Mouse (Mus musculus) hindbrain, embryonic 14.5 days (tissue): ENCODE measurements around the gene Ccdc15. TPM values are rescaled to one million over a fixed set of nuclear protein-coding genes. Genes with fewer than 3 reads are reported as not detected.

ENCODE experiments used
- ATAC-seq: fragments of 200-750 bp; cut with Nextera tagmentation; 2 replicates; pipeline ENCODE4 v1.8.0; 2017; ENCODE audit warnings: moderate number of reproducible peaks, mild to moderate bottlenecking, moderate TSS enrichment, moderate library complexity; ENCODE audit not compliant: low FRiP score
- DNase-seq: peaks from one replicate; pipeline ENCODE4 v3.0.0-alpha.2; 2015; ENCODE audit warnings: low spot score
- H3K27ac ChIP-seq: fragments of 300-500 bp; sonication (generic); 2 replicates; pipeline ENCODE4 v1.5.1; 2014; ENCODE audit warnings: mild to moderate bottlenecking, moderate library complexity
- H3K27me3 ChIP-seq: fragments of 300-500 bp; sonication (generic); 2 replicates; pipeline ENCODE4 v1.6.1; 2014; ENCODE audit warnings: mild to moderate bottlenecking, low read length, mixed read lengths; ENCODE audit not compliant: control insufficient read depth, insufficient read depth
- H3K36me3 ChIP-seq: fragments of 300-500 bp; sonication (generic); replicated peaks from 2 replicates; pipeline ENCODE4 v1.6.1; 2014; ENCODE audit not compliant: control insufficient read depth, insufficient read depth
- H3K4me1 ChIP-seq: fragments of 300-500 bp; sonication (generic); replicated peaks from 2 replicates; pipeline ENCODE4 v1.6.1; 2014; ENCODE audit warnings: antibody characterized with exemption, low read length, mixed read lengths; ENCODE audit not compliant: control insufficient read depth, insufficient read depth
- H3K4me2 ChIP-seq: fragments of 300-500 bp; sonication (generic); replicated peaks from 2 replicates; pipeline ENCODE4 v1.6.1; 2014; ENCODE audit warnings: mild to moderate bottlenecking, moderate library complexity
- H3K4me3 ChIP-seq: fragments of 300-500 bp; sonication (generic); replicated peaks from 2 replicates; pipeline ENCODE4 v1.5.1; 2014; ENCODE audit warnings: mild to moderate bottlenecking, low read length
- H3K9ac ChIP-seq: fragments of 300-500 bp; sonication (generic); 2 replicates; pipeline ENCODE4 v1.6.1; 2014
- H3K9me3 ChIP-seq: fragments of 300-500 bp; sonication (generic); 2 replicates; pipeline ENCODE4 v1.6.1; 2016; ENCODE audit warnings: low read length; ENCODE audit not compliant: control insufficient read depth
- WGBS: fragments of 180-500 bp; shearing (Covaris S2); extraction: QIAGEN DNeasy Blood & Tissue Kit; methylation state at CpG from one replicate; pipeline ENCODE4 v1.1.7; 2014; 5-methylcytosine and 5-hydroxymethylcytosine counted together
- polyA plus RNA-seq: library from polyadenylated mRNA; unstranded; fragments of >200 nt; fragmentation: Nextera tagmentation; extraction: Ambion mirVana; gene quantifications from 2 replicates; pipeline ENCODE4 v1.2.1, GENCODE M21; 2014

Gene Ccdc15
- polyA plus RNA-seq, 1 experiment from 2014 or later: 7.0 TPM

DNA sequence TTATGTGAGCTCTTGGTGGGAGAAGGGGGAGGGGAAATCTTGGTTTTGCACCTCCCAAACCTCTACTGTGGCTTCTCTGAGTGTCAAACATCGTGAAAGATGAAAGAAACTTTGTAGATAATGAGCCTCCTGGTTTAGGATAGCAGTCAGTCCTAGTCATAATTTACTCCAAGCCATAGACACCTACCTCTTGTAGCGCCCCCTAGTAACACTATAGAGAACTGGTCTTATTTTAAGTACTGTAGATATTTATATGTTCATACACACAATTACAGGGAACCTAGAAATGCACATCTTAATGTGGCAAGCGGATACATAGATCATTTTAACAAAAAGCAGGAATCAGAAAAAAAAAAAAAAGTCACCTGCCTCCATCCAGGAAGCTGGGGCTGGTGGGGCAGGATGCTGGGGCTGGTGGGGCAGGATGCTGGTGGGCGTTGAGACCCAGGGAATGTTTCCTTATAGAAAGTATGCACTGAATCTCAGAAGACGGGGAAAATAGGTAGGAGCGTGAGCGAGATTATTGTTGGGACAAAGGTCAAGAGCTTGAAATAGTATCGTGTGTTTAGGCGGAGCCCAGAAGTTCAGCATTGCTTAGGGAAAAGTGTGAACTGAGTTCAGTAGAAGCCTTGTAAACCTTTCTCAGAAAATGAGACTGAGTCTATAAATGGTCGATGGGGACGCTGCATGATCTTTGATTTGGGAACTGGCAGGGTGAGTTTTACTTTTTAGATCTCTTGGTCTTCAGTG is 20.0 kb upstream of the Ccdc15 start:
- Histone ChIP-seq H3K27me3 (no peaks in the 10 kb centered on the region), H3K27ac (peak overlapping the region; percentile 65), H3K4me2 (peak overlapping the region; percentile 30), H3K9me3 (no peaks in the 10 kb centered on the region), H3K36me3 (no peaks in the 10 kb centered on the region), H3K4me3 (no peak overlapping the region; the same call in 1 of the 2 replicates), H3K9ac (no peak overlapping the region), H3K4me1 (no peaks in the 10 kb centered on the region)
- ATAC-seq (0 out of 2 replicates have a peak, but pooled peaks have one; percentile 6), DNase-seq (no peak)
- WGBS: 84% methylated on average over 11 of the region's 11 CpGs

DNA sequence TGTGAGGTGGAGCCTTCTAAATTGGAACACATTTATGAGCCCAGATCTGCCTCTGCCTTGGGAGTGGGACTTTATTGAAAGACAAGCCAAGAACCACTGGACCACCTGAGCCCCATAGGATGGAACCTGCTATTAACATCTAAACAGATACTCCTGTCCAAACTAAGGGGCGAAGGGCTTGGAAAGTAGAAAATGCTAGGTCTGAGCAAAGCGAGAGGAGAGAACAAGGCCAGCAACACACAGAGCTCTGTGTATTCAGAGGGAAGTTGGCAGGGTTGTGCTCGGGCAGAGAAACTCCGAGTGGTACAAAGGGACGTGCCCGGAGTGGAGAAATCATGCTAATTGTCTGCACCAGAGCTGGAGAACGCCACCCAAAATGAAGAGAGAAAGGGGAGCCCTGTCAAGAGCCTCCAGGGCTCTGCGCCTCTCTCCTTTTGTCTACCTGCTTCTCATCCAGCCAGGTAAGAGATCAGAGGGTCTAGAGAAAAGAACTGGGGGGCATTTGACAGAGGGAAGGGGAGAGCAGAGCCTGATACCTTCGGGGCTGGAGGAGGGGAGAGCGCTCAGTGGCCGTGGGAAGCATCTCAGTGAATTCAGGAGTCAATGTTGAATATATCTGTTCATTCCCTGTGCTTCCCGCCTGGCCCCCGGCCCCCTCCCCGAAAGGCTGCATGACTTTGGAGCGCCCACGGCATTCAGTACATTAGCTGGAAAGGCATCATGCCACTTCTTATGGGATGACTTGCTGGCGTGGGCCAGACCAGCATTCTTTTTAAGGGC is 19.3 kb upstream of the Ccdc15 start, which contains the start of gene Hepacam:
TSS of gene Hepacam (plus strand) at position 51 of the 780 bp plus-strand sequence.
- Histone ChIP-seq H3K4me1 (no peaks in the 10 kb centered on the region), H3K4me2 (peak within 1 kb of the TSS; percentile 30; the same call in 1 of the 2 replicates), H3K4me3 (no peak within 1 kb of the TSS; the same call in 1 of the 2 replicates), H3K36me3 (no peaks in the 10 kb centered on the region), H3K27me3 (no peaks in the 10 kb centered on the region), H3K9ac (no peak within 1 kb of the TSS), H3K9me3 (no peaks in the 10 kb centered on the region), H3K27ac (peak within 1 kb of the TSS; percentile 65)
- WGBS: 81% methylated on average over 17 of the region's 17 CpGs
- DNase-seq (no peak), ATAC-seq (peak; percentile 76; the same call in 1 of the 2 replicates)

DNA sequence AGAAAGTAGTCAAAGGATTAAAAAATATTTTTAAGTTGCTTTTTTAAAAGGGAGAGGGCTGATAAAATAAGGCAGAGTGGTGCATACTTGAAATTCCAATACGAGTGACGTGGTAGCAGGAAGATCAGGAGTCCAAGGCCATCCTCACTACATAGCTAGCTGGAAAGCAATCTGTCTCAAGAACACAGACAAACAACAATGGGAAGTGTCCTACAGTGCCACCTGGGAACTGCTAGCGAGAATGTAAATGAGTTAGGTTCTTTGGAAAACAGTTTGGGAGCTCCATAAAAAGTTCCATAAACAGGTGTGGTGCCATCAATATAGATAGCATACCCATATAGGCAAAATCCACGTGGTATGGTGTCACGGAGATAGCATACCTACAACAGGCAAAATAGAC is 17.5 kb upstream of the Ccdc15 start:
- Histone ChIP-seq H3K4me2 (no peak overlapping the region), H3K9ac (no peak overlapping the region), H3K27ac (no peak overlapping the region), H3K36me3 (no peaks in the 10 kb centered on the region), H3K4me1 (no peaks in the 10 kb centered on the region), H3K9me3 (no peaks in the 10 kb centered on the region), H3K27me3 (no peaks in the 10 kb centered on the region), H3K4me3 (no peak overlapping the region)
- DNase-seq (no peak), ATAC-seq (no peak)
- 68% methylated on average over 5 of the region's 5 CpGs for WGBS

DNA sequence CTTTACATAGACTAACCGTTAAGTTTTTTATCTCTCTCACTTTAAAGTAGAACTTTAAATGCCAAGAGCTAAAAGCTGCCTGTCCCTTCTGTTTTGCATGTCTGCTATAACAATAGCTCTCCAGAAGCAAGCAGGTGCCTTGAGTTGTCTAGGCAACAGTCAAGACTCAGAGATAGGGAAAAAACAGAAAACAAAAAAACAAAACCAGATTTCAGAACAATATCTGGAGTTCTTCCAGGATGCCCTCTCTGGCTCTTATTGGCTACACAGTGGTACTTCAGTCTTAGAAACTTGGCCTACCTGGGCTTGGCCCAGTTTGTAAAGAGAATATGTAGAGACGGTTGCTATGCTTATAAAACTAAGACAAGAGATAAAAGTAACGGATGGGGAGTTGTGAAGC is 16.2 kb upstream of the Ccdc15 start:
- Histone ChIP-seq H3K4me1 (0 out of 2 replicates have a peak, but pooled peaks cover 2% of the 10 kb centered on the region), H3K36me3 (no peaks in the 10 kb centered on the region), H3K9ac (no peak overlapping the region), H3K4me2 (no peak overlapping the region), H3K27me3 (no peaks in the 10 kb centered on the region), H3K4me3 (no peak overlapping the region), H3K27ac (no peak overlapping the region), H3K9me3 (no peaks in the 10 kb centered on the region)
- WGBS: 64% methylated on average over 3 of the region's 3 CpGs
- ATAC-seq (no peak), DNase-seq (no peak)

DNA sequence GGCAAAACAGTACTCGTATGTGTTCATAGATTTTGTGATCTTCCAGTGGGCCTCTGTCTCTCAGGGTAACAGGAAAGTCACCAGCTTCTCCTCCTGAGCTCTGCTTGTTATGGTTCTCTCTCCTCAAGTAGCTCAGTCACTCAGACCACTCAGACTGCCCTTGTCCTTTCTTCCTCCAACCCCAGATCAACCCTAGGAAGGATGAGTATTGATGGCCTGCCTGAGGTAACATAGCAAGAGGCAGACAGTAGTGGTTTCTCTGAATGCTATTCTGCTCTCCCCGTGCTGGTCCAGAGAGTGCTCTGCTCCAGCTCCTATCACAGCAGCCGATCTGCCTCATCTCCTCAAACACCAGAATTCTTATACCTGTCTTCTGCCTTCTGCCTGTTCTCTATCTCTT is 15.3 kb upstream of the Ccdc15 start:
- Histone ChIP-seq H3K27me3 (no peaks in the 10 kb centered on the region), H3K4me3 (no peak overlapping the region), H3K9ac (no peak overlapping the region), H3K27ac (no peak overlapping the region), H3K4me1 (0 out of 2 replicates have a peak, but pooled peaks cover 3% of the 10 kb centered on the region), H3K9me3 (no peaks in the 10 kb centered on the region), H3K4me2 (no peak overlapping the region), H3K36me3 (no peaks in the 10 kb centered on the region)
- no peak for DNase-seq
- 69% methylated on average over 3 of the region's 3 CpGs for WGBS
- no peak for ATAC-seq

GRCm38 (mm10) chr9:37362881-37363280 is 14.6 kb upstream of the Ccdc15 start:
- no peak for ATAC-seq
- WGBS: 80% methylated on average over 1 of the region's 1 CpGs

GRCm38 (mm10) chr9:37362084-37362483 is 13.9 kb upstream of the Ccdc15 start:
- no peak for ATAC-seq
- DNase-seq: no peak
- no peaks in the 10 kb centered on the region for H3K36me3 ChIP-seq

More at GRCm38 (mm10) chr9:37362881-37363280, 14.6 kb upstream of the Ccdc15 start:
- H3K4me3 ChIP-seq: no peak overlapping the region
- H3K4me2 ChIP-seq: no peak overlapping the region
- H3K4me1 ChIP-seq: 0 out of 2 replicates have a peak, but pooled peaks cover 3% of the 10 kb centered on the region
- no peaks in the 10 kb centered on the region for H3K27me3 ChIP-seq
- no peaks in the 10 kb centered on the region for H3K9me3 ChIP-seq
- no peak overlapping the region for H3K27ac ChIP-seq
- no peaks in the 10 kb centered on the region for H3K36me3 ChIP-seq
- DNase-seq: no peak
- H3K9ac ChIP-seq: no peak overlapping the region

GRCm38 (mm10) chr9:37359331-37360220 is 11.3 kb upstream of the Ccdc15 start:
- 0 out of 2 replicates have a peak, but pooled peaks cover 3% of the 10 kb centered on the region for H3K4me1 ChIP-seq
- no peak overlapping the region for H3K4me2 ChIP-seq
- ATAC-seq: peak; percentile 77
- H3K4me3 ChIP-seq: no peak overlapping the region
- H3K9me3 ChIP-seq: no peaks in the 10 kb centered on the region
- H3K27me3 ChIP-seq: no peaks in the 10 kb centered on the region
- peak; percentile 64 for DNase-seq
- WGBS: 10% methylated on average over 6 of the region's 6 CpGs
- no peaks in the 10 kb centered on the region for H3K36me3 ChIP-seq
- peak overlapping the region; percentile 77 for H3K27ac ChIP-seq
- no peak overlapping the region for H3K9ac ChIP-seq

More at GRCm38 (mm10) chr9:37362084-37362483, 13.9 kb upstream of the Ccdc15 start:
- no peak overlapping the region for H3K4me3 ChIP-seq
- no peak overlapping the region for H3K9ac ChIP-seq
- H3K27ac ChIP-seq: no peak overlapping the region
- H3K4me1 ChIP-seq: 0 out of 2 replicates have a peak, but pooled peaks cover 3% of the 10 kb centered on the region
- H3K4me2 ChIP-seq: no peak overlapping the region
- no peaks in the 10 kb centered on the region for H3K27me3 ChIP-seq
- H3K9me3 ChIP-seq: no peaks in the 10 kb centered on the region
